Mouse (Mus musculus) forebrain, embryonic 15.5 days (tissue): Measurements from ENCODE around the gene Prkcd. TPM values are rescaled to one million over a fixed set of nuclear protein-coding genes. Genes with fewer than 3 reads are reported as not detected.
"Not testable (repeated sequence)": the region's sequence is repeated elsewhere in the genome, so short reads cannot be mapped to it uniquely, and the experiment has no call there.

Source experiments
- ATAC-seq: fragments of 200-750 bp; cut with Nextera tagmentation; replicated peaks from 2 replicates; pipeline ENCODE4 v1.8.0; 2017; ENCODE audit warnings: mild to moderate bottlenecking, moderate TSS enrichment, moderate library complexity
- H3K27ac ChIP-seq: fragments of 300-500 bp; sonication (generic); replicated peaks from 2 replicates; pipeline ENCODE4 v1.5.1; 2015; ENCODE audit warnings: mild to moderate bottlenecking, inconsistent platforms
- H3K27me3 ChIP-seq: fragments of 300-500 bp; sonication (generic); 2 replicates; pipeline ENCODE4 v1.6.1; 2015; ENCODE audit warnings: inconsistent platforms
- H3K36me3 ChIP-seq: fragments of 300-500 bp; sonication (generic); 2 replicates; pipeline ENCODE4 v1.6.1; 2015; ENCODE audit warnings: mild to moderate bottlenecking, inconsistent platforms
- H3K4me1 ChIP-seq: fragments of 300-500 bp; sonication (generic); 2 replicates; pipeline ENCODE4 v1.6.1; 2015; ENCODE audit warnings: inconsistent platforms
- H3K4me2 ChIP-seq: fragments of 300-500 bp; sonication (generic); replicated peaks from 2 replicates; pipeline ENCODE4 v1.6.1; 2015; ENCODE audit warnings: mild to moderate bottlenecking, inconsistent platforms
- H3K4me3 ChIP-seq: fragments of 300-500 bp; sonication (generic); 2 replicates; pipeline ENCODE4 v1.5.1; 2015; ENCODE audit warnings: mild to moderate bottlenecking, inconsistent platforms
- H3K9ac ChIP-seq: fragments of 300-500 bp; sonication (generic); replicated peaks from 2 replicates; pipeline ENCODE4 v1.6.1; 2015; ENCODE audit warnings: mild to moderate bottlenecking, inconsistent platforms
- H3K9me3 ChIP-seq: fragments of 300-500 bp; sonication (generic); 2 replicates; pipeline ENCODE4 v1.6.1; 2016; ENCODE audit warnings: inconsistent platforms
- WGBS: fragments of 180-500 bp; shearing (Covaris S2); methylation state at CpG from one replicate; pipeline ENCODE4 v1.1.7; 2015; ENCODE audit warnings: mixed read lengths; 5-methylcytosine and 5-hydroxymethylcytosine counted together
- polyA plus RNA-seq: library from polyadenylated mRNA; unstranded; fragments of >200 nt; fragmentation: Nextera tagmentation; extraction: Ambion mirVana; gene quantifications from 2 replicates; pipeline ENCODE4 v1.2.1, GENCODE M21; 2015

Prkcd gene
- polyA plus RNA-seq, 1 experiment from 2014 or later: 32.3 TPM

- Histone ChIP-seq H3K9ac (no peak overlapping the region), H3K4me3 (no peak overlapping the region), H3K9me3 (no peaks in the 10 kb centered on the region), H3K36me3 (peaks cover 9% of the 10 kb centered on the region; the same call in 1 of the 2 replicates), H3K4me2 (no peak overlapping the region), H3K27ac (no peak overlapping the region), H3K4me1 (no peaks in the 10 kb centered on the region), H3K27me3 (no peaks in the 10 kb centered on the region)
- no peak for ATAC-seq
- 77% methylated on average over 5 of the region's 5 CpGs for WGBS
Observed at GRCm38 (mm10) chr14:30579180-30579579, 46.8 kb downstream of the Prkcd start.

- peaks cover 20% of the 10 kb centered on the region for H3K36me3 ChIP-seq
- 54% methylated on average over 10 of the region's 12 CpGs for WGBS
- ATAC-seq, H3K9me3 ChIP-seq, H3K27ac ChIP-seq, H3K4me2 ChIP-seq, H3K9ac ChIP-seq, H3K4me1 ChIP-seq, H3K4me3 ChIP-seq, H3K27me3 ChIP-seq: not testable (repeated sequence)
Observed at GRCm38 (mm10) chr14:30577303-30578062, 48.5 kb downstream of the Prkcd start.

- H3K27me3 ChIP-seq: no peaks in the 10 kb centered on the region
- H3K4me2 ChIP-seq: no peak overlapping the region
- no peak for ATAC-seq
- no peak overlapping the region for H3K4me3 ChIP-seq
- H3K36me3 ChIP-seq: peaks cover 32% of the 10 kb centered on the region
- H3K4me1 ChIP-seq: no peaks in the 10 kb centered on the region
- 78% methylated on average over 5 of the region's 5 CpGs for WGBS
- no peak overlapping the region for H3K27ac ChIP-seq
- H3K9ac ChIP-seq: no peak overlapping the region
- no peaks in the 10 kb centered on the region for H3K9me3 ChIP-seq
Observed at GRCm38 (mm10) chr14:30576260-30576659, 49.8 kb downstream of the Prkcd start.

DNA sequence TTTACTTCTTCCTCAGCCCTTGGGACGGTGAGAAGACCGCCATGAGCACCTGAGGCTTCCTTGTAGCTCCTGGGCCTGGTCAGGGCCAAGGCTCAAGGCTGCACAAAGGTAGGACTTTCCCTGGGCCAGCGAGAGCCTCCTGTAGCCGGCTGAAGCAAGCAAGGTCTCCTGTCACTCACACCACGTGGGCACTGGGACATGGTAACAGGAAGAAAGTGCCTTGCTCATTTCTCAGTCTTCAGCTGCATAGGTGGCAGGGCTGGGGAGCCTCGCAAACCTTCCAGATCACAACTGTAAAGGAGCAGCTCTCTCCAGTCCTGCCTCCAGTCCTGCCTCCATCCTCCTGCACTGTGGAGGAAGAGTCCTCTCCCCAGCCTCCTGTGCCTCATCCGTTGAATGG is 50.2 kb downstream of the Prkcd start:
- WGBS: 84% methylated on average over 7 of the region's 7 CpGs
- Histone ChIP-seq H3K27ac (no peak overlapping the region), H3K4me2 (no peak overlapping the region), H3K4me1 (no peaks in the 10 kb centered on the region), H3K4me3 (no peak overlapping the region), H3K9ac (no peak overlapping the region), H3K9me3 (no peaks in the 10 kb centered on the region), H3K36me3 (peaks cover 37% of the 10 kb centered on the region), H3K27me3 (no peaks in the 10 kb centered on the region)
- ATAC-seq: no peak

- ATAC-seq: peak; percentile 71; the same call in 1 of the 2 replicates
- Histone ChIP-seq H3K9me3 (no peaks in the 10 kb centered on the region), H3K4me3 (no peak overlapping the region), H3K9ac (no peak overlapping the region), H3K4me2 (no peak overlapping the region), H3K4me1 (no peaks in the 10 kb centered on the region), H3K27ac (no peak overlapping the region), H3K27me3 (no peaks in the 10 kb centered on the region), H3K36me3 (peaks cover 52% of the 10 kb centered on the region)
- WGBS: 66% methylated on average over 6 of the region's 6 CpGs
Observed at GRCm38 (mm10) chr14:30573983-30574584, 51.9 kb downstream of the Prkcd start.

- Histone ChIP-seq H3K27ac (no peak overlapping the region), H3K4me3 (no peak overlapping the region), H3K9ac (no peak overlapping the region), H3K36me3 (peaks cover 61% of the 10 kb centered on the region), H3K4me2 (no peak overlapping the region), H3K27me3 (no peaks in the 10 kb centered on the region), H3K4me1 (no peaks in the 10 kb centered on the region), H3K9me3 (no peaks in the 10 kb centered on the region)
- whole genome bisulfite sequencing: 56% methylated on average over 8 of the region's 8 CpGs
- no peak for ATAC-seq
Observed at GRCm38 (mm10) chr14:30573235-30573634, 52.8 kb downstream of the Prkcd start.

- H3K4me1 ChIP-seq: no peaks in the 10 kb centered on the region
- no peak for ATAC-seq
- H3K4me3 ChIP-seq: no peak overlapping the region
- no peak overlapping the region for H3K27ac ChIP-seq
- H3K9ac ChIP-seq: no peak overlapping the region
- no peaks in the 10 kb centered on the region for H3K27me3 ChIP-seq
- WGBS: 91% methylated on average over 10 of the region's 10 CpGs
- H3K36me3 ChIP-seq: peaks cover 70% of the 10 kb centered on the region
- H3K4me2 ChIP-seq: no peak overlapping the region
- H3K9me3 ChIP-seq: no peaks in the 10 kb centered on the region
Observed at GRCm38 (mm10) chr14:30572253-30572652, 53.8 kb downstream of the Prkcd start.

DNA sequence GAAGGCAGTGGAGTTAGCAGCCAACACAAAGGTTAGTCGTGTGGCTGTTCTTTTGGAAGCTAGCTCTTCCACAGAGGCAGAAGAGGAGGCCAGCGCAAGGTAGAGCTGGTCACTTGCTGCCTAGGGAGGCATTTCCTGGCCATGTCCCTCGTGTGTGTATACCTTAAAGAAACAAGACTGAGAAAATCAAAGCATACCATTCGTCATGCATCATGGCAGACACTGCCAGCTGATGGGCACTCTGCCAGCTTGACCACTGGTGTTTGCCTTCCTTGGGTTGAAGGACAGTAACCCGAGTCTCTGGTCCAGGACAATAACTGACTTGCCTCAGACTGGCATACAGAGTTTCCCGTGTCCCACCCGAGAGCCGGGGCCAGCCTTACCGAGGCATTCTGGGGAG is 55.7 kb downstream of the Prkcd start:
- no peak overlapping the region for H3K4me2 ChIP-seq
- no peak overlapping the region for H3K4me3 ChIP-seq
- no peaks in the 10 kb centered on the region for H3K27me3 ChIP-seq
- 85% methylated on average over 9 of the region's 9 CpGs for WGBS
- peaks cover 84% of the 10 kb centered on the region for H3K36me3 ChIP-seq
- H3K27ac ChIP-seq: no peak overlapping the region
- no peaks in the 10 kb centered on the region for H3K4me1 ChIP-seq
- ATAC-seq: no peak
- H3K9me3 ChIP-seq: no peaks in the 10 kb centered on the region
- no peak overlapping the region for H3K9ac ChIP-seq

GRCm38 (mm10) chr14:30568016-30568415 is 58.0 kb downstream of the Prkcd start:
- Histone ChIP-seq H3K4me3 (no peak overlapping the region), H3K27ac (no peak overlapping the region), H3K4me2 (no peak overlapping the region), H3K36me3 (peaks cover 83% of the 10 kb centered on the region), H3K27me3 (no peaks in the 10 kb centered on the region), H3K9ac (no peak overlapping the region), H3K9me3 (no peaks in the 10 kb centered on the region), H3K4me1 (no peaks in the 10 kb centered on the region)
- WGBS: 87% methylated on average over 9 of the region's 9 CpGs
- no peak for ATAC-seq

GRCm38 (mm10) chr14:30566317-30566716 is 59.7 kb downstream of the Prkcd start:
- no peaks in the 10 kb centered on the region for H3K27me3 ChIP-seq
- no peak for ATAC-seq
- H3K9ac ChIP-seq: no peak overlapping the region
- H3K4me1 ChIP-seq: peaks cover 7% of the 10 kb centered on the region
- peaks cover 71% of the 10 kb centered on the region for H3K36me3 ChIP-seq
- no peak overlapping the region for H3K27ac ChIP-seq
- H3K9me3 ChIP-seq: no peaks in the 10 kb centered on the region
- H3K4me2 ChIP-seq: no peak overlapping the region
- 94% methylated on average over 6 of the region's 6 CpGs for WGBS
- H3K4me3 ChIP-seq: no peak overlapping the region

- Histone ChIP-seq H3K9me3 (no peaks in the 10 kb centered on the region), H3K27ac (no peak overlapping the region), H3K9ac (no peak overlapping the region), H3K27me3 (no peaks in the 10 kb centered on the region), H3K36me3 (peaks cover 70% of the 10 kb centered on the region), H3K4me2 (no peak overlapping the region), H3K4me1 (peaks cover 13% of the 10 kb centered on the region), H3K4me3 (no peak overlapping the region)
- 94% methylated on average over 2 of the region's 2 CpGs for WGBS
- ATAC-seq: no peak
Observed at GRCm38 (mm10) chr14:30564451-30564850, 61.6 kb downstream of the Prkcd start.

DNA sequence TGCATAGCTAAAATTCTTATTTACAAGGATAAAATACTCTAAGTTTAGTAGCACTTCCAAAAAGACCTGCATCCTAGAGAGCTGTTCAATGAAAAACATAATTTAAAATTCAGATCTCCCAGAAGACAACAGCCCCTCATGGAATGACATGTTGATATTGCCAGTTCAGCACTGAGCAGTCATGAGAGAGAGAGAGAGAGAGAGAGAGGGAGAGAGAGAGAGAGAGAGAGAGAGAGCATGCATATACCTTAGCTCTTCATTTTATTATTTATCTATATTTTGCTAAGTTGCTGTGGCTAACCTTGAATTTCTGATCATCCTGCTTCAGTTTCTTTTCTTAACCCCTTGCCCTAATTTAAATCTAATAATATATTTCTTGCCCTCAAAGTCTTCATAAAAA is 63.7 kb downstream of the Prkcd start:
- Histone ChIP-seq H3K9me3 (no peaks in the 10 kb centered on the region), H3K9ac (no peak overlapping the region), H3K36me3 (peaks cover 59% of the 10 kb centered on the region), H3K4me2 (no peak overlapping the region), H3K4me3 (no peak overlapping the region), H3K4me1 (peaks cover 13% of the 10 kb centered on the region), H3K27ac (no peak overlapping the region), H3K27me3 (no peaks in the 10 kb centered on the region)
- ATAC-seq: no peak
